Mouse (Mus musculus): ENCODE measurements around the gene Rwdd1. TPM values are rescaled to one million over a fixed set of nuclear protein-coding genes. Genes with fewer than 3 reads are reported as not detected.

Rwdd1 gene
- total RNA-seq, 2 experiments from 2014 or later: 88.4 to 101 TPM

Other genes with a start within 250 kb of the Rwdd1 start
- not detected for gene Sult3a2, start 232.9 kb downstream of the Rwdd1 start, total RNA-seq (2021)
- gene Sult3a1, start 161.9 kb downstream of the Rwdd1 start, total RNA-seq (2021): under 1 TPM in 1 of 2 experiments, not detected in 1; 0.40 TPM
- under 1 TPM in 1 of 2 experiments, not detected in 1; 0.36 TPM for gene Rsph4a, start 114.5 kb downstream of the Rwdd1 start, total RNA-seq (2021)
- gene Zup1, start 68.4 kb downstream of the Rwdd1 start, total RNA-seq (2021): 10 to 100 TPM; 13.3 to 13.7 TPM
- not detected for gene Trappc3l, start 18.0 kb upstream of the Rwdd1 start, total RNA-seq (2021)
- not detected for gene Calhm4, start 24.7 kb upstream of the Rwdd1 start, total RNA-seq (2021)
- gene Calhm5, start 76.9 kb upstream of the Rwdd1 start, total RNA-seq (2021): under 1 TPM; 0.32 to 0.33 TPM
- under 1 TPM; 0.45 to 0.56 TPM for gene Calhm6, start 108.4 kb upstream of the Rwdd1 start, total RNA-seq (2021)
- gene Dse, start 188.1 kb upstream of the Rwdd1 start, total RNA-seq (2021): 1 to 10 TPM; 8.6 to 9.8 TPM